Mouse (Mus musculus): ENCODE measurements at regions not wholly inside any gene's neighbourhood (a gene's known extent, or its start where the extent isn't known, plus 50 kb on each side); places are given as distances from the start of the nearest gene placed in this dataset.

- no peak for DNase-seq (ENCODE audit: low spot score)
- no peak overlapping the region for H3K4me3 ChIP-seq
- no peak overlapping the region for H3K27ac ChIP-seq
- H3K27me3 ChIP-seq (ENCODE audit: insufficient read depth, poor library complexity, severe bottlenecking), result no peaks in the 10 kb centered on the region
- H3K4me1 ChIP-seq (replicated peaks), result no peaks in the 10 kb centered on the region
- no peaks in the 10 kb centered on the region for H3K9me3 ChIP-seq
- H3K36me3 ChIP-seq, result no peaks in the 10 kb centered on the region
These were observed 451.0 kb upstream of the Tenm4 start for GRCm38 (mm10) chr7:95720083-95720482.

DNA sequence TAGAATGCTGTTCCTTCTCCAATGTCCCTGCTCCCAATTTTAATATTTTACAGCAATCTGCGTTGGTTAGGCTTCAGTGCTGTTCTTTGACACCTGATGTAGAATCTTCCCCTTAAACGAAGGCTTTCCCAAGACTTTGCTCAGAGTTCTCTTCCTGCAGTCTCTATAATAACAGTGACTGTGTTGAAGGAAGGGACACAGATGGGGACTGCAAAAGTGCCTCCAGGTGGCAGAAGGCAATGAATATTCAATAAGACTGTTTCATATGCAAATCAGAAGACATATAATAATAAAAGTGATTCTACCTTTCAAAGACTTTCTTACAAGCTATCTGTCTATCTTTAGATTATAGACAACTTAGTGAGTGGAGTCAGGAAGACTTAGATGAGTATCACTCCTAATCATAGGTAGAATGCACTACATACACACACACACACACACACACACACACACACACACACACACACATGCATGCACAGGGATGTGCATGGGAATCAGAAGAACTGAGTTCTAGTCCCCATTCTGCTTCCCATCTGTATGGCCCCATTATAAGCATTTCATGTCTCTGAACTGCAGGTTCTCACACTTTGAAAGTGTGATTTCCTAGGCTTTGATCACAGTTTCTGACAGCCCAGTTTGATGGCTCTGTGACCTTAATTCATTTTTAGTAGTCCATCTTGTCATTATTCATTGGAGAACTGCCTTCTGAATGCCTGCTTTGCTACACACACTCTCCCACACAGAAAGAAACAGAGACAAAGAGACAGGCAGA, 445.1 kb upstream of the Tenm4 start:
- H3K27me3 ChIP-seq (ENCODE audit: insufficient read depth, poor library complexity, severe bottlenecking), result no peaks in the 10 kb centered on the region
- no peaks in the 10 kb centered on the region for H3K9me3 ChIP-seq
- H3K4me3 ChIP-seq, result no peak overlapping the region
- WGBS, result 83% methylated on average over 2 of the region's 2 CpGs
- no peak overlapping the region for H3K27ac ChIP-seq
- peaks cover 3% of the 10 kb centered on the region; the same call in 1 of the 2 replicates for H3K4me1 ChIP-seq (replicated peaks)
- no peaks in the 10 kb centered on the region for H3K36me3 ChIP-seq
- no peak for DNase-seq (ENCODE audit: low spot score)

GRCm38 (mm10) chr7:95733807-95734206, 437.2 kb upstream of the Tenm4 start:
- no peak overlapping the region for H3K27ac ChIP-seq
- no peaks in the 10 kb centered on the region for H3K4me1 ChIP-seq (replicated peaks)
- 76% methylated on average over 1 of the region's 1 CpGs for WGBS
- H3K9me3 ChIP-seq, result no peaks in the 10 kb centered on the region
- H3K4me3 ChIP-seq, result no peak overlapping the region
- no peak for DNase-seq (ENCODE audit: low spot score)
- H3K36me3 ChIP-seq, result no peaks in the 10 kb centered on the region
- no peaks in the 10 kb centered on the region for H3K27me3 ChIP-seq (ENCODE audit: insufficient read depth, poor library complexity, severe bottlenecking)

- H3K27me3 ChIP-seq (ENCODE audit: insufficient read depth, poor library complexity, severe bottlenecking), result no peaks in the 10 kb centered on the region
- no peak overlapping the region for H3K27ac ChIP-seq
- 70% methylated on average over 5 of the region's 5 CpGs for WGBS
- H3K9me3 ChIP-seq, result no peaks in the 10 kb centered on the region
- H3K4me1 ChIP-seq (replicated peaks), result no peaks in the 10 kb centered on the region
- peak; percentile 4 for DNase-seq (ENCODE audit: low spot score)
- H3K36me3 ChIP-seq, result no peaks in the 10 kb centered on the region
- H3K4me3 ChIP-seq, result no peak overlapping the region
These were observed 436.5 kb upstream of the Tenm4 start for GRCm38 (mm10) chr7:95734587-95734986.

GRCm38 (mm10) chr7:95736716-95737115, 434.3 kb upstream of the Tenm4 start:
- no peaks in the 10 kb centered on the region for H3K9me3 ChIP-seq
- no peaks in the 10 kb centered on the region for H3K36me3 ChIP-seq

GRCm38 (mm10) chr7:95738725-95739245, 432.3 kb upstream of the Tenm4 start:
- Histone ChIP-seq H3K4me3 (no peak overlapping the region), H3K36me3 (no peaks in the 10 kb centered on the region), H3K27ac (no peak overlapping the region)

More at GRCm38 (mm10) chr7:95736716-95737115, 434.3 kb upstream of the Tenm4 start:
- no peaks in the 10 kb centered on the region for H3K27me3 ChIP-seq (ENCODE audit: insufficient read depth, poor library complexity, severe bottlenecking)
- no peak for DNase-seq (ENCODE audit: low spot score)
- H3K27ac ChIP-seq, result no peak overlapping the region
- H3K4me3 ChIP-seq, result no peak overlapping the region
- H3K4me1 ChIP-seq (replicated peaks), result no peaks in the 10 kb centered on the region

DNA sequence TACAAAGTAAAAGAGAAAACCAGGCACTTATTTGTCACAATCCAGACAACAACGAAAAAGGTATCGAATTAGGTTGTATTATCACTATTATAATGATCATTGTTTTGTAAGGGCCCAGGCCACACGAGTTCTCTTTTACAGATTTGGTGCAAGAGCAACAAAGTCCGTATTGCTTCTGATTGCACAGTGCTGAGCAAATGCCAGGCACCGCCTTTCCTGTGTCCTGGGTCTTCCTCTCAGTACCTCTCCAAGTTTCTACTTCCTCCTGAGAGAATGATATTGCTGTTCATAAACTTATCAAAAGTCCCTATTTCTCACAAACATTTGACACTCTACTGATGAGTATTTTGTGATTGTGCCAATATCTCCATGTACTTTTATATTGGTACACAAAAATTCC, 431.3 kb upstream of the Tenm4 start:
- DNase-seq (ENCODE audit: low spot score), result no peak
- Histone ChIP-seq H3K4me1 (replicated peaks) (no peaks in the 10 kb centered on the region), H3K27me3 (ENCODE audit: insufficient read depth, poor library complexity, severe bottlenecking) (no peaks in the 10 kb centered on the region), H3K4me3 (no peak overlapping the region), H3K9me3 (no peaks in the 10 kb centered on the region), H3K36me3 (no peaks in the 10 kb centered on the region), H3K27ac (no peak overlapping the region)
- 90% methylated on average over 5 of the region's 5 CpGs for WGBS

More at GRCm38 (mm10) chr7:95738725-95739245, 432.3 kb upstream of the Tenm4 start:
- 66% methylated on average over 2 of the region's 2 CpGs for WGBS
- H3K27me3 ChIP-seq (ENCODE audit: insufficient read depth, poor library complexity, severe bottlenecking), result no peaks in the 10 kb centered on the region
- DNase-seq (ENCODE audit: low spot score), result no peak
- no peaks in the 10 kb centered on the region for H3K4me1 ChIP-seq (replicated peaks)
- H3K9me3 ChIP-seq, result no peaks in the 10 kb centered on the region

- 83% methylated on average over 2 of the region's 2 CpGs for WGBS
These were observed 412.7 kb upstream of the Tenm4 start for GRCm38 (mm10) chr7:95758375-95758774.

DNA sequence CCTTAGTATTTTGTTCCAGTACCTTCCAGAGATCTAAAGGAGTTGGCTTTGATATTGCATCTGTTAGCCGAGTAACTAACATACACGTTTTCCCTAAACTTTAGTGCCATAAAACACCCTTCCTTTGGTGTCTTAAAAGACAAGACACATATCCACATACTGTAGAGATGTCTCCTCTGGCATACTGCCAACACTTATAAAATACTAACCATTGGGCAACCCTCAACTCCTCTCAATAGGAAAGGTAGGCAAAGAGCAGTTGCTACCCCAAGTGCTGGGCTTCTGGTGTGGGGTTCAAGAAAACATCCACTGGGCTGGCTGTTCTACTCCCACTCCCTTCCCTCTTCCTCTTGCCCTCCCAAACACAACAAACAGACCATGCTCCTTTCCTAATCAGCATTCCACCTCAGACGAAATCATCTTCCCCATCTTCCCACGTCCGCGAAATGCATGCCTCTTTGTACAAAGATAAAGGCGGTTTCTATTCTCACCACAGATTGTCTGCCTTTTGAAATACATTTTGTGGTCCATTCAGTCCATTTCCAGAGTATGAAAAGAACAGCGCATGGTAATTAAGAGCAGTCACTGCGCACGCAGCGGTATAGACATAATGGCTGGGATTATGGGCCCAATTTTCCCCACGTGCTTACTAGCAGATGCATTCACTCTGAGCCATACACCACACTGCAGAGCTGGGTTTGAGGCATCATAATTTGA, 409.9 kb upstream of the Tenm4 start:
- H3K9me3 ChIP-seq, result no peaks in the 10 kb centered on the region
- no peak overlapping the region for H3K27ac ChIP-seq
- no peaks in the 10 kb centered on the region for H3K27me3 ChIP-seq (ENCODE audit: insufficient read depth, poor library complexity, severe bottlenecking)
- H3K4me1 ChIP-seq (replicated peaks), result peaks cover 8% of the 10 kb centered on the region
- H3K36me3 ChIP-seq, result no peaks in the 10 kb centered on the region
- no peak overlapping the region for H3K4me3 ChIP-seq
- DNase-seq (ENCODE audit: low spot score), result peak; percentile 9
- WGBS, result 56% methylated on average over 12 of the region's 12 CpGs

More at GRCm38 (mm10) chr7:95758375-95758774, 412.7 kb upstream of the Tenm4 start:
- no peak overlapping the region for H3K4me3 ChIP-seq
- no peaks in the 10 kb centered on the region for H3K9me3 ChIP-seq
- peaks cover 8% of the 10 kb centered on the region for H3K4me1 ChIP-seq (replicated peaks)
- no peaks in the 10 kb centered on the region for H3K36me3 ChIP-seq
- no peak overlapping the region for H3K27ac ChIP-seq
- no peak for DNase-seq (ENCODE audit: low spot score)
- H3K27me3 ChIP-seq (ENCODE audit: insufficient read depth, poor library complexity, severe bottlenecking), result no peaks in the 10 kb centered on the region

DNA sequence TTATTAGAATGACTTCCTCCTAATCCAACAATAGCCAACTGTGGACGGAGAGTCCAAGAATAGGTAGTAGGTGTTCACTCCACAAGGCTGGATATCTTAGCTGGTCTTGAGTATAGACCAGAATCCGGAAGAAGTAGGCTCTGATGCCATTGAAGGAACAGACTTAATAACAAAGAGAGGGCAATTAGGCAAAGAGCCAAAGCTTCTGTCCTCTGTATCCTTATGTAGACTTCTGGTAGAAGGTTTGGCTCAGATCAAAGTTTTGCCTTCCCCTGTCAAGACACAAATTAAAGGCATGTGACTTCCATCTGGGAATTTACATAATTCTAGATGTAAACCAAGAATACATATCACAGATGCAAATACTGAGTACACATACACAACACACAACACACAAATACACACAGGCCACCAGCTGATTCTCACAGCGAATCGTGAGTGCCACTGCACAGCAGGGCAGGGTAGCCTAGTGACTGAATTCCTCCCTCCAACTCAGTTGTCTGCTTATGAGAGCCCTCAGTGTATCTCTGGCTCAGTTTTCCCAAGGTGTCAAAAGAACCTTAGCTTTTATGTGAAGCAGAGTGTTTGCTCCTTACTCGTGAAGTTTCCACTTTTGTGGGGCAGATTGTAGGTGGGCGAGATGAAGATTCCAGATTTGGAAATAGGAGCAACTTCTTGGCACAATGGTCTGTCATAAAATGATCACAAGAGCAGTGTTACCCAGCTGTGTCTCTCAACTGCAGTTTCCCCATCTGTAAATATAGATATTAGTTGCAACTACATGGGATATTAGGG, 404.5 kb upstream of the Tenm4 start:
- Histone ChIP-seq H3K27ac (no peak overlapping the region), H3K27me3 (ENCODE audit: insufficient read depth, poor library complexity, severe bottlenecking) (no peaks in the 10 kb centered on the region), H3K9me3 (no peaks in the 10 kb centered on the region), H3K36me3 (no peaks in the 10 kb centered on the region), H3K4me3 (no peak overlapping the region), H3K4me1 (replicated peaks) (peaks cover under 1% of the 10 kb centered on the region)
- DNase-seq (ENCODE audit: low spot score), result no peak
- WGBS, result 90% methylated on average over 6 of the region's 6 CpGs

DNA sequence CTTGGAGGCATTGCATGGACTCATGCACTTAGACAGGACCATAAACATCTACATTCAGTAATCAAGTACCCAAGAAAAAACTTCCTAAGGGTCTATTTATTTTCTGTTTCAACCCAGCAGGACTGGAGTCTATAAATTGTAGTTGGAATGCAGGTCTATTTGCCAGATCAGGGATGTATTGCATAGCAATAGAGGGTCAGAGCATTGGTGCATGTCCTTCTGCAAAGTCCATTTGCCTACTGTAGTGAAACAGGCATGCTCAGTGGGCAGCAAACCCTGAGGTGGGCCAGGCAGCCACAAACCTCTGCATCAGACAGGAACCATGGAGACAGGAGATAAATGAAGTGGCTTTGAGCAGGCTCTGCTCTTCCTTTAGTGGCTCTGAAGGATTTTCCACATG, 386.5 kb upstream of the Tenm4 start:
- no peak overlapping the region for H3K27ac ChIP-seq
- no peaks in the 10 kb centered on the region for H3K9me3 ChIP-seq
- no peaks in the 10 kb centered on the region for H3K36me3 ChIP-seq
- H3K4me1 ChIP-seq (replicated peaks), result no peaks in the 10 kb centered on the region
- H3K27me3 ChIP-seq (ENCODE audit: insufficient read depth, poor library complexity, severe bottlenecking), result no peaks in the 10 kb centered on the region
- H3K4me3 ChIP-seq, result no peak overlapping the region
- DNase-seq (ENCODE audit: low spot score), result no peak

DNA sequence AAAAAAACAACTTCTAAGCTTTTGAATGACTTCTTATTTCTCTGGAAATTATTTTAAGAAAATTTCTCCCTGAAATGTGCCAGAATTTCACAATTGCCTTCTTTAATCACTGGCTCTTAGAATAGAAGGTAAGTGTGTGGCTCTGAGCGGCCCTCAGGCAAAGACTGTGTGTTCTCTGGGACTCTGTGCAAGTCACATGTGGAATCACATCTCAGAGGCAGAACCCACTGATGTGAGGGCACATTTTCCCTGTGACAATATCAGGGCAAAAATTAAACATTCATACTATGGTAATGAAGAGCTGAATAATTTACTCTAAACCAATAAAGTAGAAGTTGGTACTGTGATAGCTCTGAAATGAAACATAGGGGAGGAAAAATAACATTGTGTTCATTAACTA, 383.5 kb upstream of the Tenm4 start:
- Histone ChIP-seq H3K27me3 (ENCODE audit: insufficient read depth, poor library complexity, severe bottlenecking) (no peaks in the 10 kb centered on the region), H3K36me3 (no peaks in the 10 kb centered on the region), H3K4me3 (no peak overlapping the region), H3K4me1 (replicated peaks) (no peaks in the 10 kb centered on the region), H3K9me3 (no peaks in the 10 kb centered on the region), H3K27ac (no peak overlapping the region)
- no peak for DNase-seq (ENCODE audit: low spot score)
- WGBS, result 81% methylated on average over 1 of the region's 1 CpGs

DNA sequence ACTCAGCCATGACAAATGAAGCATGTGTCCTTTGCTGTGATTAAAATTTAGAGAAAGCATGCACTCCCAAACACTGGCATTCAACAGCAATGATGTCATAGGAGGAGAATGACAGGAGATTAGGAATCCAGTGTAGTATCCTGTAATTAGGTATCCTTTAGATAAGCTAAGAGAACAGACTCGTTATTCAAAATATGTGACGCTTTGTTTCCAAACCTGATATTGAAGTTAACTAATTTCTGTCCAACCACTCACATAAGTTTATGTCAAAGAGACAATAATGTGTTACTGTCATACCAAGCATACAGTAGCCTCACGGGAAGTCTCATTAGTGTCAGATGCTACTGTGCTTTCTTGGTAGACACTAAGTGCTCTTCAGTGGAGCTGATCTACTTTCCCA, 383.1 kb upstream of the Tenm4 start:
- Histone ChIP-seq H3K27me3 (ENCODE audit: insufficient read depth, poor library complexity, severe bottlenecking) (no peaks in the 10 kb centered on the region), H3K27ac (no peak overlapping the region), H3K4me3 (no peak overlapping the region), H3K4me1 (replicated peaks) (no peaks in the 10 kb centered on the region), H3K36me3 (no peaks in the 10 kb centered on the region), H3K9me3 (no peaks in the 10 kb centered on the region)
- DNase-seq (ENCODE audit: low spot score), result no peak
- 90% methylated on average over 3 of the region's 3 CpGs for WGBS

Data from hindbrain, embryonic 10.5 days (tissue).